12 mouse cellular contexts compared by ENCODE assay signal in the genomic region with DNA sequence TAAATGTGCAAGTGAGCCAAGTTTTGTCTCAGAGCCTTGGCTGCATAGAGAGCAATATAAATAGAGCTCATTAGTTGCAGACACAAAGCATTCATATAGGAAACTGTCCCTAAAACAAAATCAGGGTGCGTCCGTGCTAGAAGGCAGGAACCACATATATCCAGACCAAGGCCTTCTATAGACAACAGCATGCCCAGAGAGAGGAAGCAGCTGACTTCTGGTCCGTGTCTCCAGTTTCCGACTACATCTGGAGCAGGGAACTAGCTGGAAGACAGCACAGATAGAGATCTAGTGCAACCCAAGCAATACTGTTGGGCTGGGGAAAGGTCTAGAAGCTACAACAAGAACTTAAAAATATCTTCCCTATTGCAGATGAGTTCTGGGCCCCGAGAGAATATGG.
"Had no signal": no experiment of that assay in that cellular context is flagged by ENCODE, and none has a peak within 500 bp of the region (broad histone marks: within the 10 kb centered on the region; RNA-seq: fewer than 3 reads in every experiment).

No protein-coding gene starts in this region.

- H3K4me1 ChIP-seq: liver, embryonic 12.5 days; midbrain, embryonic 12.5 days had no signal

- H3K4me3 ChIP-seq: liver, embryonic 12.5 days; midbrain, embryonic 12.5 days had no signal

- H3K36me3 ChIP-seq: liver, embryonic 12.5 days; midbrain, embryonic 12.5 days had no signal

- H3K27me3 ChIP-seq: liver, embryonic 12.5 days; midbrain, embryonic 12.5 days had no signal

- DNase-seq: kidney, adult 11 months; kidney, adult 9 months; kidney, postnatal 36 days; layer of hippocampus, adult 9-11 months; layer of hippocampus, postnatal 36 days; right cerebral cortex, postnatal 25 days; thymus, adult 18-20 months; thymus, postnatal 14 days had no signal

- H3K4me2 ChIP-seq: liver, embryonic 12.5 days; midbrain, embryonic 12.5 days had no signal

- ATAC-seq: hindbrain, postnatal 0 days; liver, embryonic 12.5 days; midbrain, embryonic 16.5 days had no signal

- H3K9ac ChIP-seq: liver, embryonic 12.5 days; midbrain, embryonic 12.5 days had no signal

- H3K9me3 ChIP-seq: liver, embryonic 12.5 days; midbrain, embryonic 12.5 days had no signal

- H3K27ac ChIP-seq: hindbrain, postnatal 0 days; liver, embryonic 12.5 days; midbrain, embryonic 12.5 days had no signal
